Mouse (Mus musculus) brown adipose tissue, adult 24 weeks (tissue): Measurements from ENCODE around the gene Oas3. TPM values are rescaled to one million over a fixed set of nuclear protein-coding genes. Genes with fewer than 3 reads are reported as not detected.

Experiments
- polyA plus RNA-seq: library from polyadenylated mRNA; stranded (reverse); fragments of >200 nt; gene quantifications from 2 replicates; pipeline ENCODE4 v1.2.4, GENCODE M21; 2012; ENCODE audit not compliant: missing spikeins, insufficient read depth, insufficient read length

The Oas3 gene
- polyA plus RNA-seq, 1 experiment: not detected

Other genes with a start within 250 kb of the Oas3 start
- gene Tpcn1, start 189.0 kb downstream of the Oas3 start, polyA plus RNA-seq: 28.6 and 39.1 TPM in 2 replicates
- not detected in 2 replicates for gene Iqcd, start 188.6 kb downstream of the Oas3 start, polyA plus RNA-seq
- 11.3 and 15.3 TPM in 2 replicates for gene Rita1, start 165.1 kb downstream of the Oas3 start, polyA plus RNA-seq
- gene Ddx54, start 164.9 kb downstream of the Oas3 start, polyA plus RNA-seq: 10.3 and 13.0 TPM in 2 replicates
- gene Cfap73, start 143.4 kb downstream of the Oas3 start, polyA plus RNA-seq: not detected in 2 replicates
- not detected in 2 replicates for gene Rasal1, start 128.8 kb downstream of the Oas3 start, polyA plus RNA-seq
- gene Dtx1, start 65.7 kb downstream of the Oas3 start, polyA plus RNA-seq: 0.52 TPM in 1 of 2 replicates, not detected in the other
- 0.96 and 1.2 TPM in 2 replicates for gene Oas2, start 27.8 kb downstream of the Oas3 start, polyA plus RNA-seq
- gene Oas1e, start 17.9 kb upstream of the Oas3 start, polyA plus RNA-seq: not detected in 2 replicates
- 0.79 and 0.87 TPM in 2 replicates for gene Oas1c, start 34.9 kb upstream of the Oas3 start, polyA plus RNA-seq
- not detected in 2 replicates for gene Oas1f, start 69.7 kb upstream of the Oas3 start, polyA plus RNA-seq
- gene Oas1h, start 83.8 kb upstream of the Oas3 start, polyA plus RNA-seq: not detected in 2 replicates
- 2.2 TPM in 1 of 2 replicates, not detected in the other for gene Oas1g, start 110.0 kb upstream of the Oas3 start, polyA plus RNA-seq
- gene Oas1a, start 129.9 kb upstream of the Oas3 start, polyA plus RNA-seq: 1.3 TPM in 1 of 2 replicates, not detected in the other
- gene Oas1d, start 136.9 kb upstream of the Oas3 start, polyA plus RNA-seq: not detected in 2 replicates
- gene Rph3a, start 232.4 kb upstream of the Oas3 start, polyA plus RNA-seq: not detected in 2 replicates